Mouse (Mus musculus): Measurements from ENCODE around the gene Glis1. TPM values are rescaled to one million over a fixed set of nuclear protein-coding genes. Genes with fewer than 3 reads are reported as not detected.

The Glis1 gene
- polyA plus RNA-seq, 1 experiment from 2014 or later = 0.20 TPM

GRCm38 (mm10) chr4:107619487-107619886 lies 185.1 kb downstream of the Glis1 start:
- Histone ChIP-seq H3K4me3 (ENCODE audit: low read depth, low read length) (no peak overlapping the region), H3K9ac (replicated peaks; ENCODE audit: low read depth, low read length) (no peak overlapping the region), H3K27ac (ENCODE audit: low read length) (no peak overlapping the region), H3K4me1 (ENCODE audit: control insufficient read depth, insufficient read depth, low read length) (no peaks in the 10 kb centered on the region), H3K36me3 (ENCODE audit: control insufficient read depth, insufficient read depth, low read length) (no peaks in the 10 kb centered on the region), H3K9me3 (ENCODE audit: control insufficient read depth, low read depth, low read length) (no peaks in the 10 kb centered on the region), H3K27me3 (ENCODE audit: control insufficient read depth, insufficient read depth, low read length) (no peaks in the 10 kb centered on the region), H3K4me2 (replicated peaks; ENCODE audit: low read depth, low read length) (no peak overlapping the region)
- WGBS = 93% methylated on average over 7 of the region's 7 CpGs
- ATAC-seq (ENCODE audit: insufficient number of reproducible peaks, insufficient read depth, low FRiP score, low read depth) = no peak

GRCm38 (mm10) chr4:107621366-107621765 lies 187.0 kb downstream of the Glis1 start:
- Histone ChIP-seq H3K27me3 (ENCODE audit: control insufficient read depth, insufficient read depth, low read length) (no peaks in the 10 kb centered on the region), H3K4me3 (ENCODE audit: low read depth, low read length) (no peak overlapping the region), H3K9ac (replicated peaks; ENCODE audit: low read depth, low read length) (no peak overlapping the region), H3K36me3 (ENCODE audit: control insufficient read depth, insufficient read depth, low read length) (no peaks in the 10 kb centered on the region), H3K27ac (ENCODE audit: low read length) (no peak overlapping the region), H3K9me3 (ENCODE audit: control insufficient read depth, low read depth, low read length) (no peaks in the 10 kb centered on the region), H3K4me1 (ENCODE audit: control insufficient read depth, insufficient read depth, low read length) (no peaks in the 10 kb centered on the region), H3K4me2 (replicated peaks; ENCODE audit: low read depth, low read length) (no peak overlapping the region)
- ATAC-seq (ENCODE audit: insufficient number of reproducible peaks, insufficient read depth, low FRiP score, low read depth) = no peak
- WGBS = 54% methylated on average over 5 of the region's 5 CpGs

- no peak for ATAC-seq (ENCODE audit: insufficient number of reproducible peaks, insufficient read depth, low FRiP score, low read depth)
- Histone ChIP-seq H3K4me2 (replicated peaks; ENCODE audit: low read depth, low read length) (no peak overlapping the region), H3K4me1 (ENCODE audit: control insufficient read depth, insufficient read depth, low read length) (no peaks in the 10 kb centered on the region), H3K9me3 (ENCODE audit: control insufficient read depth, low read depth, low read length) (no peaks in the 10 kb centered on the region), H3K9ac (replicated peaks; ENCODE audit: low read depth, low read length) (no peak overlapping the region), H3K4me3 (ENCODE audit: low read depth, low read length) (no peak overlapping the region), H3K27ac (ENCODE audit: low read length) (no peak overlapping the region), H3K27me3 (ENCODE audit: control insufficient read depth, insufficient read depth, low read length) (no peaks in the 10 kb centered on the region), H3K36me3 (ENCODE audit: control insufficient read depth, insufficient read depth, low read length) (no peaks in the 10 kb centered on the region)
- 65% methylated on average over 6 of the region's 6 CpGs for WGBS
Measured at GRCm38 (mm10) chr4:107622296-107622695, 187.9 kb downstream of the Glis1 start.

- WGBS = 92% methylated on average over 6 of the region's 6 CpGs
- no peak for ATAC-seq (ENCODE audit: insufficient number of reproducible peaks, insufficient read depth, low FRiP score, low read depth)
Measured at GRCm38 (mm10) chr4:107623916-107624315, 189.5 kb downstream of the Glis1 start.

GRCm38 (mm10) chr4:107624951-107625350 lies 190.6 kb downstream of the Glis1 start:
- H3K9ac ChIP-seq (replicated peaks; ENCODE audit: low read depth, low read length) = no peak overlapping the region
- H3K9me3 ChIP-seq (ENCODE audit: control insufficient read depth, low read depth, low read length) = no peaks in the 10 kb centered on the region
- no peaks in the 10 kb centered on the region for H3K36me3 ChIP-seq (ENCODE audit: control insufficient read depth, insufficient read depth, low read length)
- no peak for ATAC-seq (ENCODE audit: insufficient number of reproducible peaks, insufficient read depth, low FRiP score, low read depth)
- H3K27me3 ChIP-seq (ENCODE audit: control insufficient read depth, insufficient read depth, low read length) = no peaks in the 10 kb centered on the region
- no peak overlapping the region for H3K4me2 ChIP-seq (replicated peaks; ENCODE audit: low read depth, low read length)
- H3K4me1 ChIP-seq (ENCODE audit: control insufficient read depth, insufficient read depth, low read length) = no peaks in the 10 kb centered on the region
- 36% methylated on average over 5 of the region's 5 CpGs for WGBS
- H3K27ac ChIP-seq (ENCODE audit: low read length) = no peak overlapping the region
- H3K4me3 ChIP-seq (ENCODE audit: low read depth, low read length) = no peak overlapping the region

More at GRCm38 (mm10) chr4:107623916-107624315, 189.5 kb downstream of the Glis1 start:
- H3K36me3 ChIP-seq (ENCODE audit: control insufficient read depth, insufficient read depth, low read length) = no peaks in the 10 kb centered on the region
- H3K4me3 ChIP-seq (ENCODE audit: low read depth, low read length) = no peak overlapping the region
- H3K9ac ChIP-seq (replicated peaks; ENCODE audit: low read depth, low read length) = no peak overlapping the region
- H3K4me2 ChIP-seq (replicated peaks; ENCODE audit: low read depth, low read length) = no peak overlapping the region
- H3K4me1 ChIP-seq (ENCODE audit: control insufficient read depth, insufficient read depth, low read length) = no peaks in the 10 kb centered on the region
- no peaks in the 10 kb centered on the region for H3K27me3 ChIP-seq (ENCODE audit: control insufficient read depth, insufficient read depth, low read length)
- H3K27ac ChIP-seq (ENCODE audit: low read length) = no peak overlapping the region
- H3K9me3 ChIP-seq (ENCODE audit: control insufficient read depth, low read depth, low read length) = no peaks in the 10 kb centered on the region

GRCm38 (mm10) chr4:107628226-107628625 lies 193.8 kb downstream of the Glis1 start:
- H3K36me3 ChIP-seq (ENCODE audit: control insufficient read depth, insufficient read depth, low read length) = no peaks in the 10 kb centered on the region
- no peak overlapping the region for H3K9ac ChIP-seq (replicated peaks; ENCODE audit: low read depth, low read length)
- no peak overlapping the region for H3K4me3 ChIP-seq (ENCODE audit: low read depth, low read length)
- WGBS = 77% methylated on average over 4 of the region's 4 CpGs
- no peaks in the 10 kb centered on the region for H3K27me3 ChIP-seq (ENCODE audit: control insufficient read depth, insufficient read depth, low read length)
- H3K4me2 ChIP-seq (replicated peaks; ENCODE audit: low read depth, low read length) = no peak overlapping the region
- no peak overlapping the region for H3K27ac ChIP-seq (ENCODE audit: low read length)
- ATAC-seq (ENCODE audit: insufficient number of reproducible peaks, insufficient read depth, low FRiP score, low read depth) = no peak
- H3K9me3 ChIP-seq (ENCODE audit: control insufficient read depth, low read depth, low read length) = no peaks in the 10 kb centered on the region
- no peaks in the 10 kb centered on the region for H3K4me1 ChIP-seq (ENCODE audit: control insufficient read depth, insufficient read depth, low read length)

GRCm38 (mm10) chr4:107628921-107629411 lies 194.6 kb downstream of the Glis1 start:
- no peaks in the 10 kb centered on the region for H3K4me1 ChIP-seq (ENCODE audit: control insufficient read depth, insufficient read depth, low read length)
- H3K27me3 ChIP-seq (ENCODE audit: control insufficient read depth, insufficient read depth, low read length) = no peaks in the 10 kb centered on the region
- ATAC-seq (ENCODE audit: insufficient number of reproducible peaks, insufficient read depth, low FRiP score, low read depth) = no peak
- no peak overlapping the region for H3K9ac ChIP-seq (replicated peaks; ENCODE audit: low read depth, low read length)
- no peak overlapping the region for H3K4me3 ChIP-seq (ENCODE audit: low read depth, low read length)
- 53% methylated on average over 17 of the region's 17 CpGs for WGBS
- no peak overlapping the region for H3K27ac ChIP-seq (ENCODE audit: low read length)
- no peaks in the 10 kb centered on the region for H3K36me3 ChIP-seq (ENCODE audit: control insufficient read depth, insufficient read depth, low read length)
- H3K9me3 ChIP-seq (ENCODE audit: control insufficient read depth, low read depth, low read length) = no peaks in the 10 kb centered on the region
- no peak overlapping the region for H3K4me2 ChIP-seq (replicated peaks; ENCODE audit: low read depth, low read length)

- Histone ChIP-seq H3K9me3 (ENCODE audit: control insufficient read depth, low read depth, low read length) (no peaks in the 10 kb centered on the region), H3K4me2 (replicated peaks; ENCODE audit: low read depth, low read length) (no peak overlapping the region), H3K27ac (ENCODE audit: low read length) (no peak overlapping the region), H3K36me3 (ENCODE audit: control insufficient read depth, insufficient read depth, low read length) (no peaks in the 10 kb centered on the region), H3K4me3 (ENCODE audit: low read depth, low read length) (no peak overlapping the region), H3K4me1 (ENCODE audit: control insufficient read depth, insufficient read depth, low read length) (no peaks in the 10 kb centered on the region; the same call in 1 of the 2 replicates), H3K27me3 (ENCODE audit: control insufficient read depth, insufficient read depth, low read length) (no peaks in the 10 kb centered on the region), H3K9ac (replicated peaks; ENCODE audit: low read depth, low read length) (no peak overlapping the region)
- ATAC-seq (ENCODE audit: insufficient number of reproducible peaks, insufficient read depth, low FRiP score, low read depth) = no peak
- 70% methylated on average over 6 of the region's 6 CpGs for WGBS
Measured at GRCm38 (mm10) chr4:107634631-107635030, 200.2 kb downstream of the Glis1 start.

GRCm38 (mm10) chr4:107636099-107636498 lies 201.7 kb downstream of the Glis1 start:
- Histone ChIP-seq H3K4me3 (ENCODE audit: low read depth, low read length) (no peak overlapping the region), H3K9me3 (ENCODE audit: control insufficient read depth, low read depth, low read length) (no peaks in the 10 kb centered on the region), H3K36me3 (ENCODE audit: control insufficient read depth, insufficient read depth, low read length) (no peaks in the 10 kb centered on the region), H3K4me2 (replicated peaks; ENCODE audit: low read depth, low read length) (no peak overlapping the region), H3K9ac (replicated peaks; ENCODE audit: low read depth, low read length) (no peak overlapping the region), H3K27ac (ENCODE audit: low read length) (no peak overlapping the region), H3K27me3 (ENCODE audit: control insufficient read depth, insufficient read depth, low read length) (no peaks in the 10 kb centered on the region), H3K4me1 (ENCODE audit: control insufficient read depth, insufficient read depth, low read length) (no peaks in the 10 kb centered on the region; the same call in 1 of the 2 replicates)
- ATAC-seq (ENCODE audit: insufficient number of reproducible peaks, insufficient read depth, low FRiP score, low read depth) = no peak
- WGBS = 74% methylated on average over 6 of the region's 6 CpGs

Measured in stomach, embryonic 14.5 days (tissue).